Mouse (Mus musculus) ES-CJ7 (cell line): ENCODE measurements around the gene Gm11214.

ENCODE experiments used
- DNase-seq: peaks from one replicate; pipeline ENCODE4 v3.0.0; 2011; ENCODE audit warnings: low read depth, low spot score

Gm11214 gene

GRCm38 (mm10) chr4:63661426-63661825, 1.8 kb downstream of the Gm11214 start:
- no peak for DNase-seq

- no peak for DNase-seq
These were observed 3.4 kb downstream of the Gm11214 start for GRCm38 (mm10) chr4:63659775-63660174.

DNA sequence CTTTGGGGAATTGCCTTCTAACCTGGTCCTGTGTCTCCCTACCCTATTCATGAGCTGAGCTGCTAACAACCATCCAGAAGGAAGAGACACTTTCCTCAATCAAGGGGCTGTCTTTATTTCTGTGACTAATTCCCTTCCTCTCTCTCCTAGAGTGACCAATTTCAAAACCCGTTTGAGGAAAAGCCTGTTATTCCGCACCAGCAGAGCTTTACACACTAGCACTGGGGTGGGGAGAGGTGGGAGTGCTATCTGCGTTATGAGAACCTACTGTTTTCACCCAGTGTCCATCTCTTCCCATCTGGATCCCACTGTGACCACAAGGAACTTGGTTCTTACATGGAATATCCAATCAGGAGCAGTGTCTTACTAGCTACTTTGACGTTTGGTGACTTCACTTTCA, 4.1 kb downstream of the Gm11214 start:
- no peak for DNase-seq

GRCm38 (mm10) chr4:63654381-63654780, 8.8 kb downstream of the Gm11214 start:
- DNase-seq, result no peak

GRCm38 (mm10) chr4:63643956-63644726, 19.0 kb downstream of the Gm11214 start:
- DNase-seq, result no peak

DNA sequence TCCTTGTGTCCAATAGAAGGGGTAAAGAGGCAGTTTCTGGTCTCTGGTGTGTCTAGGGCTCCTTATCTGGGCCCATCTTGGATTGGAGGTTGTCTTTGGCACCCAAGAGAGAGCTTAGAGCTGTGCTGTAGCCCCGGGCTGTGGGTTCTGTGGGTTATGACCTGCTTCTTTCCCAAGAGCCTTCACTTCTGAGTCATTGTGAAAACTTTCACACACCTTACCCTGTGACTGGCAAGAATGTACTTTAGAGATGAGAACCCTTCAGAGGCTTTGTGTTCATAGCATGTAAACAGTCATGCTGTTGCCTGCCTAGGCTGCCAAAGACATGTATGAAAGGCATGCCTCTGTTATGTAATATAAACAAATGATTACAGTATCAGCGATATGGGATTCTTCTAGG, 23.3 kb downstream of the Gm11214 start:
- DNase-seq, result no peak

DNA sequence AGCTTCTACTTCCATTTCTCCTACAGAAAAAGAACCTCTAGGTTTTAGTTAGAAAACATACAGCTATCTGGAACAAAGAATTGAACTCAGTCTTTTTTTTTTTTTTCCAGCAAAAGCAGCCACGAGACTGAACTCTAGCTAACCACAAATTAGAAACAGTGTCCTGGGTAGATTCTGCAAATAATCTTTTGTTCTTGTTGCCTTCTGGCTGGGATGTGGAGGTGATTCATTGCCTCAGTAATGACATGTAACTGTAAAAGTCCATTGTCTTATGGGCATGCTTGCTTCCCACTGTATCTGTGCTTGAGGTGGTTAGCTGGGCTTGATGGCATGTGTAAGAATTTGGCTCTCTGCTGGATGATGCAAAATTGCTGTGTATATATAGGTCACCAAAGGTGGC, 24.6 kb downstream of the Gm11214 start:
- no peak for DNase-seq

DNA sequence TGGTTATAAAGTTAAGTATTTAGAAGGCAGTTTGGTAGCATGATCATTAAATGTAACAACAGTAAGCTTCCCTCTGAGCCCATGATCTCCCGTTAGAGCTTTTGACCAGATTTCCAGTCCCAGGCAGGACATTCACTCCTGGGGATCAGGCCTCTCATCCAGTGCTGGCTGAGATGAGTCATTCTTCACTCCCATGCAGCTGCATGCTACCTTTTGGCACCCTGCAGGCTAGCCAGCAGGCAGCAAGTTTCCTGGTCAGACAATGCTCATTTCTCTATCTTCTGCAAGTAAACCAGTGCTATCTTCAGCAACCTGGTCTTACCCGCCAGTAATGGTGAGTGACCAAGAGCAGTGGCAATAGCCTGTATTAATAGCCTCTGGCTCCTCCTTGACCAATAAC, 30.0 kb downstream of the Gm11214 start:
- no peak for DNase-seq

DNA sequence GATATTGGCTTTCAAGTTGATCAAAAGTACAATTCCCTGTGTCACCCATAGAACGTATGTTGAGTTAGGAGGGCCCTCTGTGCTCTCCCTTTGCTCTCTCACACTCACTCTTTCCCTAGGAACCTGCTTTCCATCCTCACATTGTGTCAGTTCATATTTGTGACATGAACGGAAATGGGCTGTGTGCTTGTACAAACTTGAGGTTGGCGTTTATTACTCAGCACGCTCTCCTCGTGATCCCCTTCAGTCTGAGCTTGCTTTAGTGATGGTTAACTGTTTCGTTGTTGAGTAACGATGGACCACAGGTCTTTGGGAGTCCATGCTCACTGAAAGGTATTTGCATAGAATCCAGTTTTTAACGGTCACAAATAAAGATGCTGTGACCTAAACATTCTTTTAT, 36.1 kb downstream of the Gm11214 start:
- DNase-seq, result no peak

DNA sequence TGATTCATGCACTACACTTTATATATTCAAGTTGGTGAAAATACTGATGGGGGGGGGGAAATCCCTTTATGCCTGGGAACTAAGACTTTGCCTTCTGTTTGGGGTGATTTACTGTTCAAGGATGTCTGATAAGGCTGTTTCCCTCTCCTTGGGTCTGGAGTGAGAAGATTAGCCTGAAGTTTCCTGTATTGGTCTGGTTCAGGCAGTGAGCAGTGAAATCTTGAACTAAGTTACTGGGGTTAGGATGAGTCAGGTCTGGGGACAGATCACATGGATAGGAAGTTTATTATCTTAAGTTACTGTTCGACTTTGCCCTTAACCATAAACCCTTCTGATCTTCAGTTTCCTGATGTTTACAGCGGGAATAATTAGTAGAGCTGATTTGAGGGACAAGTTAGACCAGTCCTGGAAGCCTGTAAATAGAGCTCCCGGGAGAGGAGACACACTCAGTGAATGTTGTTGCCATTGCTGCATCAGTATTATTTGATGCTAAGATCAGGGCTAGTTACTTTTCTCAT, 37.6 kb downstream of the Gm11214 start:
- no peak for DNase-seq

- peak; percentile 24 for DNase-seq
These were observed 40.8 kb downstream of the Gm11214 start, which contains the start of gene Tex48 for GRCm38 (mm10) chr4:63622378-63622835. Gene Tex48, minus strand, starts transcription at chr4:63622428.

DNA sequence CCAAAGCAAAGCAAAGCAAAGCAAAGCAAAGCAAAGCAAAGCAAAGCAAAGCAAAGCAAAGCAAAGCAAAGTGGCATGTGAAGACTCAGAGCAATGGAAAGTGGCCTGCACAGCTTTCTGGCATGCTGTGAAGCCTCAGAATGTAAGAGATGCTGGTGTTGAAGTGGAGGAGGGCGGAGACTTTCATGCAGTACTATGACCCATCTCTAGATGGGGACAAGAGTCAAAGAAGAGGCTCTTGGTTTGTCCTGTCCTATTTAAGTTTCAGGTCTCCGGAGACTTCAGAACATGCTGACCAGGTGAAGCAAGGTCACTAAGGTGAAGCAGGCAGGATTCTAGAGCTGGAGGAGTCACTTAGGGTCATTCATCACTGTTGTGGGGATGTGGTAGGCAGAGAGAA, 41.3 kb downstream of the Gm11214 start:
- peak; percentile 7 for DNase-seq
